In genomic region chr4:145514637-145515036, GRCm38 (mm10) we compare ENCODE assay signal across 9 mouse cellular contexts. TPM values are rescaled to one million over a fixed set of nuclear protein-coding genes. Genes with fewer than 3 reads are reported as not detected.
"Had no signal": no experiment of that assay in that cellular context is flagged by ENCODE, and none has a peak within 500 bp of the region (broad histone marks: within the 10 kb centered on the region; RNA-seq: fewer than 3 reads in every experiment).

No protein-coding gene starts in this region.

RNA-seq across cellular contexts. Expression of gene Zfp990, which starts 4.1 kb away (rescaled TPM):
- total RNA-seq: gastrocnemius, adult 8-10 months; hindbrain, postnatal 0 days; liver, adult 2 months had no signal
- polyA plus RNA-seq: gonadal fat pad, adult 2 months; heart, embryonic 15.5 days; heart, postnatal 0 days; kidney, embryonic 15.5 days; large intestine, adult 2 months; liver, adult 2 months; liver, embryonic 16.5 days had no signal
